Mouse (Mus musculus): ENCODE data around the gene Prdm4. TPM values are rescaled to one million over a fixed set of nuclear protein-coding genes. Genes with fewer than 3 reads are reported as not detected.

Gene Prdm4
- polyA plus RNA-seq, 1 experiment = 10.0 TPM

DNA sequence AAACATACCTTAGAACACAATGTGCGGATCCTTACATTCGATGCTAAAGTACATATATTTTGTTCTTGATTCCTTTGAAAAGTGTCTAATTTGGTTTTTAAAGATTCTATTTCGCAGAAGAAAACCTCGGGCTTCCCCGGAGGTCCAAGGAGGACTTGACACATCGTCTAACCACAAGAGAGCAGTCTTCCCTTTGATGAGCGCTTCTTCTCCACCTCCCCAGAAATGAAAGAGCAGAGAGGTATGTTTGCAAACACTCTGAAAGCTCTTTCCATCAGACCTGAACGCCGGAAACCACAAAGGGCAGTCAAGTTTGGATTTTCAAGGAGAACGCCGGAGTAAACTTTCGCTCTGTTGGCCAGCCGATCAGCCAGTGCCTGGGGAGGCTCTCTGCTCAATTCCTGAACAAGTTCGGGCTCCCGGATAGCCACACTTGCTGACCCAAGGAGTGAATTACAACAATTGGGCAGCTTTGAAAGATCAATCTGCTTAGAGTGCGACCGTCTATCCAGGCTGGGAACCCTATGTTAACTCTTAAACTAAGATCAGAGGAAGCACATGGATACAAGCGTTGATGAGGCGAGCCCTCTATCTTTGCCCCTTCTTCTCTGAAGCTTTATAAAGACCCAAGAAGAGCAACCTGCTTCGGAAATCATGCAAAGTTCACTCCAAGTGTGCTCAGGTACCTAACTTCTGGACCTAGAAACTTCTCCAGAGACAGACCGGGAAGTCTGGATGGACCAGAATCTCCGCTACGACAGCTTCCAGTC, 10.9 kb upstream of the Prdm4 start, which contains the start of gene Ascl4:
Ascl4 (plus strand) TSS at position 6 of the 770 bp plus-strand sequence.
- no peak for TF ChIP-seq GATA1 (IDR thresholded peaks at IDR 0.05; ENCODE audit: low read length)

DNA sequence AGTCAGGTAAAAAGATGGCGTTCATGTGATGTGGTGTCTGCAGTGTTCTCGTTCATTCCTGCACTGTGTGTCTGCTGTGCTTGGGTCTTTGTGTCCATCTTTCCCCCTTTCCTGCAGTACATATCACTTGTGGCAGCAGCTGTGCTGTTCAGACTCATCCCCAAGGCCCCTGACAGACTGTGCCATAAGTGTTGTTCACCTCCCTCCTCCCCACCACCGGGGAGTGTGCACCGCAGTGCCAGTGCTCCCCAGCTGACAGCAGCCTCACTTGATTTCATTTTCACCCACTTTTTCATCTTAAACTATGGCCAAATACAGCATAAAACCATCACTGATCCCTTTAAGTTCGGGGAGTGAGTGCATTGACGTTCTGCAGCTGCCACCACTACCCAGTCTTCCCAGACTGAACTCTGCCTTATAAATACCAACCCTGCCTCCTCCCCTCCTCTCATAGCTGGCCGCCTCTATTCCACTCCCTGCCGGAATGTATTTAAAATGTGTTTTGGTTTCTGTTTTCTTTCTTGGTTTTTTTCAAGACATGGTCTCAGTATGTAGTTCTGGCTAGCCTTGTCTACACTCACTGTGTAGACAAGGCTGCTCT, 37.0 kb downstream of the Prdm4 start:
- TF ChIP-seq GATA1 (IDR thresholded peaks at IDR 0.05; ENCODE audit: low read length) = no peak

DNA sequence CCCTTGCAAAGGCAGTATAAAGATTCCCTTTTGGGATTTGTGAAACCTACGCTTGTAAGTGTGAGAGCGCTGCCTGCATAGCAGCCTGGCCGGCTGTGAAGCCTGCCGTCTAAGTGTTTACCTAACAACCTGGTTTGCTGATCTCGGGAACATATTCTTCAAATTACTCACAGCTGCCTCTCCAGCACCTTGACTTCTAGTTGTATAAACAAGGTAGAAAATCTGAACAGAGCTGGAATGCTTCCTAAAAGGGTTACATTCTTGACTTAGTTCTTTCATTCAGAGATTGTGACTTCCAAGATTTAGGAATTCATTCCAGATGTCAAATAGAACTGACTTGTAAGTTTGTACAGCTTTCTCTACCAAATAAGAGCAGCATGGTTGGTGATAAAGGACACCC, 41.1 kb downstream of the Prdm4 start:
- TF ChIP-seq GATA1 (IDR thresholded peaks at IDR 0.05; ENCODE audit: low read length) = no peak

DNA sequence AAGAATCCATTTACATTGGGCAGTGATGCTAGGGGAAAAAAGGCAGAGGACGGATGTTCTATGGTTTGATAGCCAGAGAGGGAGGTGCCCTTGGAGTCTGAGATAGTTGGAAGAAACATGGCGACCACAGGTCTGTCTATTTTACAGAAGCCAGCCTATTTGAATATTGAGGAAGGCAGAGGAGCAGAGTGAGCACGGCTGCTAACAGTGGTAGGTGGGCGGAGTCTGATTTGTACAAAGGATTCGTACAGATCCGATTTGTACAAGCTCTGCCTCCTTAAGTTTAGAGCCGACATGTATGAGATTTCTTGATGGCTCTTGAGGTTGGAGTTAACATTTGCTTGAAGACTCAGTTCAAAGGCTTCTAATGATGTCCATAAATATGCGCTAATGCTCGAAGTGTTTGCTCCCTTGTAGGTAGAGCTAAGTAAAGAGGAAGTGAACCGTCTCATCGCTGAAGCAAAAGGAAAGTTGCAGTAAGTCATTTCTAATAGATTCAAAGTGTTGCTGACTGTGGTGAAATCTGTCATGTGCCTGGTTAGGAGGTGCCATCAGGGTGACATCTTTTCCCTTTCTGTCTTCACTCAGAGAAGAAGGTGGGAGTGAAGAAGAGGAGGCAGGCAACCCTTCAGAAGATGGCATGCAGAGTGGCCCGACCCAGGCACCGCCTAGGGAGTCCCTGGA, 42.9 kb downstream of the Prdm4 start:
- TF ChIP-seq GATA1 (IDR thresholded peaks at IDR 0.05; ENCODE audit: low read length) = no peak

DNA sequence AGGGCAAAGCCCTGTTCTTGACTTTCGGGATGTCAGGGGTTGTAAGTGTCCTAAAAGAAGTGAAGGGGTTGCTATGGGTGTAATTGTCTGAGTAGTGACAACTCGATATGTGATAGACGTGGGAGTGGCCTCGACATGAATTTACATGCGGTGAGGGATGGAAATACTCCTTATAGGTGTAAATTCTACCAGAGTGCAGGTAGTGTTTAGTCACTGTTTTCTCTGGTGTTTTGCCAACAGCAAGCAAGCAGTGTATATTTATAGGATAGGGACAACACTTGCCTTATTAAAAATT, 44.5 kb downstream of the Prdm4 start:
- no peak for TF ChIP-seq GATA1 (IDR thresholded peaks at IDR 0.05; ENCODE audit: low read length)

DNA sequence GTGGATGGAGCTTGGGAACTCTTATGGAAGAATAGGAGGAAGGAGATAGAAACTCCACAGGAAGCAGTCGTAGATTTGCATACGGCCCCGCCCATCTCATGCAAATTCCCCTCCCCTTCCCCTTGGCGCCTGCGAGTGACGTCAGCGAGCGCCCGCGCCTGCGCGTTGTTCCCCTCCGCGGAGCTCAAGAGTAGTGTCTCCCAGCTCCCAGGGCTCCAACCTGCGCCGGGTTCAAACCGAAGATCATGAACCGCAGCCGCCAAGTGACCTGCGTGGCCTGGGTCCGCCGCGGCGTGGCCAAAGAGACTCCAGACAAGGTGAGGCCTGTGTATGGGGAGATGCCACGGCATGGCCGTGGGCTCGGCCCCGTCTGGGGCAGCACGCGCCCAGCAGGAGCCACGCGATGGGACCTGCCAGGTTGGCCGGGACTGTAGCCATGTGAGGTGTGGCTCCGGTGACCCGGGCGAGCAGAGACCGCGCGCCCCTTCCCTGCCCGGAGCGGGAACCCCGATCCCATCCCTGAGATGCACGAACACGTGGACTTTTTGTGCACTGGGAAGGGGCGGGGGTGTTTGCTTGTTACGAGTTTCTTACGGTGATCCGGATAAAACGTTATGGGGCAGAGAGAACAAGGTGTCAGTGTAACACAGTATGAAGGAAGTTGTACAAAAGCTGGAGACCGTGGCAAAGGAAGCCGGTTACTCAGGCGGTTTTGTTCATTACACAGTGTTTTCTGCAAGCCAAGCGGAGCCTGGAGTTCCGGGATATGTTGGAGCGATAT, 45.1 kb downstream of the Prdm4 start:
- TF ChIP-seq GATA1 (IDR thresholded peaks at IDR 0.05; ENCODE audit: low read length) = no peak

DNA sequence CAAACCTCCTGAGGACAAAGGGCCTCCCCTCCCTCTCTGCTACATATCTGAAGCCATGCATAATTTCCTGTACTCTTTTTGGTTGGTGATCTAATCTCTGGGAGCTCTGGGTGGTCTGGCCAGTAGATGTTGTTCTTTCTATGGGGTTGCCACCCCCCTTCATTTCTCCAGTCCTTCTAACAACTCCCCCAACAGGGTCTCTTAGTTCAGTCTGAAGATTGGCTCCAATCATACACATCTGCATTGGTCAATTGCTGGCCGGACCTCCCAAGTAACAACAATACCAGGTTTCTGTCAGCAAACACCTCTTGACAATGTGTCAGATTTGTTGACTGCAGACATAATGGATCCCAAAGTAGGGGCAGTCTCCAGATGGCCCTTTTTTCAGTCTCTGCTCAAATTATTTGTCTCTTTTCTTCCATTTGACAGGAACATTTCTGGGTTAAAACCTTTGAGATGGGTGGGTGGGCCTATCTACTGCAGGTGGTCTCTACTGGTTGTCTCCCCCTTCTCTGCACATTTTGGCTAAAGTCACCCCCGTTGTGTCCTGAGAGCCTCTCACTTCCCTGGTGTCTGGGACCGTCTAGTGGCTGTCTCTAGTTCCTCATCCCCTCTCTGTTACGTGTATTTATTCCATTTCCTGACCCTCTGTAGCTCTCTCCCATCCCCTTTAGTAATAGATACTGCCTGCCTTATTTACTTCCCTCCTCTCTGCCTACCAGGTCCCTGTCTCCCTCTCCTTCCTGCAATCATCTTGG, 70.7 kb downstream of the Prdm4 start:
- no peak for TF ChIP-seq GATA1 (IDR thresholded peaks at IDR 0.05; ENCODE audit: low read length)

Other genes with a start within 250 kb of the Prdm4 start
- 40.6 and 51.5 TPM in 2 replicates for gene Pwp1, start 87.6 kb downstream of the Prdm4 start, polyA plus RNA-seq (2012)
- gene Ascl4, start 10.5 kb upstream of the Prdm4 start, polyA plus RNA-seq (2012) = not detected in 2 replicates
- gene Rtcb, start 40.7 kb upstream of the Prdm4 start, polyA plus RNA-seq (2012) = 57.7 and 66.8 TPM in 2 replicates
- gene Bpifc, start 94.8 kb upstream of the Prdm4 start, polyA plus RNA-seq (2012) = not detected in 2 replicates
- 21.8 and 29.7 TPM in 2 replicates for gene Fbxo7, start 104.8 kb upstream of the Prdm4 start, polyA plus RNA-seq (2012)

Measured in G1E-ER4 (cell line).